Mouse (Mus musculus) mouse trophoblast stem cell (cell line): ENCODE measurements around the gene Crisp2.
"Not testable (repeated sequence)": the region's sequence is repeated elsewhere in the genome, so short reads cannot be mapped to it uniquely, and the experiment has no call there.

Experiments used
- in situ Hi-C, 2 experiments: fragments of 300-500 bp; cut with MseI, MboI; formaldehyde crosslinking; loops; 2 replicates in 1 of 2; 3 replicates in 1 of 2; pipeline ENCODE4 v1.15.1; 2025

The Crisp2 gene

DNA sequence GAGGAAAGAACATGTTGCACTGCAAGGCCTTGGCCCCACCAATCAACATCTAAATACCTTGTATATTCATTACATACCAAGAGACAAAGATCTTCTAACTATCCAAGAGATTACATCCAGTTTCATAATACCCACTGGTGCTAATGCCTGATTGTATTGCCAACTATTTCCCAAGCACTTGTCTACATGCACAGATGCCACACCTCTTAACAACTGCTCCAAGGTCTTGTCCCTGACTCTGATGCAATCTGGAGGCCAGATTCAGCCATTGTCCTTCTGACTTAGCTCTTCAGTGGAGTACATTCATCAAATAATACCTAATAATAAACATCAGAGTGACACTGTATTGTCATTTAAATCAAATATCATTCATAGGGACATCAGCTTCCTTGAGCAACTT is 89.7 kb downstream of the Crisp2 start:
- in situ Hi-C loops, result not testable (repeated sequence)

DNA sequence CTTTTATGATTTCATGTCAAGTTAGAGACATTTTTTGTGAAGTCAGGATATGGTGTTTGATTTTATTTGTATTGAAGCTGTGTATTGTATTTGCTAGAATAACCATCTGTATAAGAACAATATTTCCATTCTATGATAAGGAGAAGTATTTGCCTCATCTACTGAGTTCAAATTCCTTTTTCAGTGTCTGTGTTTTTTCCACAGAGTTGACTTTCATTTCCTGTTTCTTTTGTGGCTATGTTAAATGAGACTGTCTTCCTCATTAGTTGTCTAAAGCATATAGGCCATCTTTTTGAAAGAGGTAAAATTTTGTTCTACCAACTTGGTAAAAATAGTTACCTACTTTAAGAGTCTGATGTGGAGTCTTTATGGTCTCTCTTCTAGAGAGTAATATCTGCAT is 90.5 kb downstream of the Crisp2 start:
- in situ Hi-C loops, result no loop called here
